Mouse (Mus musculus) lung, adult 2 months (tissue): Measurements from ENCODE around the gene Prr22. TPM values are rescaled to one million over a fixed set of nuclear protein-coding genes. Genes with fewer than 3 reads are reported as not detected.

ENCODE experiments used
- DNase-seq: peaks from one replicate; pipeline ENCODE4 v3.0.0; 2022
- H3K4me1 ChIP-seq: fragments of 200-500 bp; 2 replicates; pipeline ENCODE4 v1.6.1; 2011; ENCODE audit warnings: low read length; ENCODE audit not compliant: control insufficient read depth, insufficient read depth
- H3K4me3 ChIP-seq: fragments of 200-500 bp; replicated peaks from 2 replicates; pipeline ENCODE3; 2011; ENCODE audit warnings: low read depth, mild to moderate bottlenecking, control low read depth, low read length; ENCODE audit errors: extremely low read depth
- CTCF ChIP-seq: fragments of 200-500 bp; IDR thresholded peaks from 2 replicates; pipeline ENCODE4 v1.5.1; 2011; ENCODE audit warnings: mild to moderate bottlenecking, low read length, control low read depth; ENCODE audit not compliant: insufficient read depth
- POLR2A ChIP-seq: fragments of 200-500 bp; IDR thresholded peaks from 2 replicates; pipeline ENCODE4 v1.6.1; 2011; ENCODE audit warnings: low read depth, mild to moderate bottlenecking, control low read depth, low read length, borderline replicate concordance; ENCODE audit errors: extremely low read depth
- WGBS: fragments of 180-500 bp; shearing (Covaris S2); methylation state at CpG from one replicate; pipeline ENCODE4 v1.1.7; 2018; 5-methylcytosine and 5-hydroxymethylcytosine counted together
- polyA plus RNA-seq: library from polyadenylated mRNA; depleted of rRNA; stranded (reverse); fragments of >200 nt; gene quantifications from 2 replicates; pipeline ENCODE4 v1.2.3, GENCODE M21; 2012

Gene Prr22
- polyA plus RNA-seq, 1 experiment, result 1.6 TPM

- Histone ChIP-seq H3K4me3 (no peak overlapping the region), H3K4me1 (peaks cover 7% of the 10 kb centered on the region)
- DNase-seq, result no peak
- WGBS, result 60% methylated on average over 7 of the region's 7 CpGs
- TF ChIP-seq POLR2A, result no peak
- TF ChIP-seq CTCF, result no peak
These were observed 10.8 kb upstream of the Prr22 start for GRCm38 (mm10) chr17:56759261-56759660.

- H3K4me3 ChIP-seq, result no peak overlapping the region
- DNase-seq, result no peak
- peaks cover 7% of the 10 kb centered on the region for H3K4me1 ChIP-seq
- WGBS, result 56% methylated on average over 3 of the region's 3 CpGs
- TF ChIP-seq POLR2A (no peak), CTCF (no peak)
These were observed 9.0 kb upstream of the Prr22 start for GRCm38 (mm10) chr17:56761077-56761476.

- Histone ChIP-seq H3K4me3 (peak overlapping the region; percentile 64), H3K4me1 (peaks cover 7% of the 10 kb centered on the region)
- DNase-seq, result peak; percentile 84
- WGBS, result under 1% methylated on average over 28 of the region's 28 CpGs
- TF ChIP-seq POLR2A (peak; percentile 67; the same call in 1 of the 2 replicates), CTCF (no peak)
These were observed 8.0 kb upstream of the Prr22 start for GRCm38 (mm10) chr17:56761991-56762410.

- WGBS, result 38% methylated on average over 27 of the region's 27 CpGs
- Histone ChIP-seq H3K4me1 (peaks cover 7% of the 10 kb centered on the region; the same call in 1 of the 2 replicates), H3K4me3 (no peak overlapping the region)
- peak; percentile 47 for DNase-seq
- TF ChIP-seq CTCF, result peak; percentile 77
- TF ChIP-seq POLR2A, result no peak
These were observed 7.0 kb upstream of the Prr22 start for GRCm38 (mm10) chr17:56762769-56763731.

GRCm38 (mm10) chr17:56763741-56764250, 6.3 kb upstream of the Prr22 start:
- no peak overlapping the region for H3K4me3 ChIP-seq
- WGBS, result 69% methylated on average over 8 of the region's 8 CpGs
- no peak for TF ChIP-seq POLR2A
- no peak for TF ChIP-seq CTCF
- DNase-seq, result no peak
- peaks cover 7% of the 10 kb centered on the region; the same call in 1 of the 2 replicates for H3K4me1 ChIP-seq

DNA sequence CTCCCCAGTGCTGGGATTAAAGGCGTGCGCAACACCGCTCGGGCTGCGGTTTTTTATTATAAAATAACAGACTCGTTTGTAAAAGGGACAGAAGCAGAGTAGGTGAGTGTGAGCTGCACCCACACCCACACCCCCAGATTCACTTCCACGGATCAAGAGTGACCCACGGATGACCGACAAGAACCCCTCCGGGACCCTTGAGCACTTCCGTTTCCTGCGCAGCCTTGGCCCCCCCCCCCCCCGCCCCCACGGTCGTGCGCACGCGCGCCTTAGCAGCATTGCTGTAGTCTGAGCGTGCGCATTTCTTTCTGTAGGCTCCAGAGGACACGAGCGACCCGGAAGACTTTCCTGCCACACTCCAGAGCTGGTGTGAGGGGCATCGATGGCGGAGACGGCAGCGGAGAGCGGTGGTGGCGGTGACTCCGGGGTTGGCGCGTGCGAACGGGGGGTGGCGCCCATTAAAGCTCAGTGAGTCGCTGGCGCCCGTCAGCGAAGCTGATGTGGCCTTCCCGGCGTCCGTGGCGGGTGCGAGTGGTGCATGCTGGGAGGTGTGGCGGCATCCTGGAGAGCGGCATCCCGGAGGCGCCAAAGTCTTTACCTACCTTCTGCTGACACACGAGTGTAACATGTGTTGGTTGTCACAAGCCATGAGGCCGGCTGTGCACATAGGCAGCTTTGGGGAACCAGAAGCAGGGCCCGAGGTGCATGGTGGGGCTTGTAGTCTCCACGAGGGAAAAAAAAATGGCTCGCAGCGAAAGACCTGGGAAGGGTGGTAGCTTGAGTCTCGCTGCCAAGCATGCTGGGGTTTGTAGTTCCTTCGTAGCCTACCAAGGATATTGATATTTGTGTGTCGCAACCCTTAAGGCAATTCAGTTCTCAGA, 5.3 kb upstream of the Prr22 start, which contains the start of gene Dus3l:
TSS of gene Dus3l (plus strand) at position 284 of the 881 bp plus-strand sequence.
- Histone ChIP-seq H3K4me1 (peaks cover 7% of the 10 kb centered on the region; the same call in 1 of the 2 replicates), H3K4me3 (peak within 1 kb of the TSS; percentile 83)
- WGBS, result under 1% methylated on average over 58 of the region's 58 CpGs
- peak; percentile 95 for DNase-seq
- TF ChIP-seq CTCF, result no peak
- peak; percentile 94; the same call in 1 of the 2 replicates for TF ChIP-seq POLR2A

GRCm38 (mm10) chr17:56765431-56765830, 4.6 kb upstream of the Prr22 start:
- Histone ChIP-seq H3K4me1 (peaks cover 7% of the 10 kb centered on the region; the same call in 1 of the 2 replicates), H3K4me3 (peak overlapping the region; percentile 29)
- no peak for DNase-seq
- TF ChIP-seq CTCF (no peak), POLR2A (no peak)
- WGBS, result 44% methylated on average over 12 of the region's 12 CpGs

DNA sequence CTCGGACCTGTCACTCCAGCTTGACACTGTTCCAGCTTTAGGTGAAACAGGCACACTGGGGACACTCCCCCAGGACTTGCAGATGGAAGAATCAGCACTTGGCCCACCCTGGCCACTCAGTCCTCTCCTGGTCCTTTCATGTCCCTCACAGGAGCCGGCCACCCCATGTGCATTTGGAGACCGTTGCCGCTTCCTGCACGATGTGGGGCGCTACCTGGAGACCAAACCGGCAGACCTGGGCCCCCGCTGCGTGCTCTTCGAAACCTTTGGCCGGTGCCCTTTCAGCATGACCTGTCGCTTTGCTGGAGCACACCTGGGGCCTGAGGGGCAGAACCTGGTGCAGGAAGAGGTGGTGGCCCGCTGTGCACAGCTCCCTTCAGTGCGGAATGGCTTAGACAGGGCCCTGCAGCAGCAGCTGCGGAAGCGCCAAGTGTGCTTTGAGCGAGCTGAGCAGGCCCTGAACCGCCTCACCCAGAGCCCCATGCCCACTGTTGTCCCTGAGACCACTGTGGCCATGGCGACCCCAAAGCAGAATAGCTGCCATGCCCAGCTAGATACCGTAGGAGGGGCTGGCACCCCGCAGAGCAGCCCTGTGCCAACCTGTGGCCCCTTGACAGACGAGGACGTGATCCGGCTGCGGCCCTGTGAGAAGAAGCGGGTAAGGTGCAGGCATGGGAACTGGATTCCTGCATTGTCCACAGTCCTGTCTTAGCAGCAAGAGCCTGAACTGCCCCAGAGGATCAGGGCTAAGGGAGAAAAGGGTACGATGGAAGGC, 3.2 kb upstream of the Prr22 start:
- WGBS, result 96% methylated on average over 27 of the region's 27 CpGs
- H3K4me3 ChIP-seq, result no peak overlapping the region
- peaks cover 7% of the 10 kb centered on the region; the same call in 1 of the 2 replicates for H3K4me1 ChIP-seq
- no peak for DNase-seq
- TF ChIP-seq CTCF (no peak), POLR2A (no peak)
